Mouse (Mus musculus) intestine, embryonic 14.5 days (tissue): ENCODE measurements at regions not wholly inside any gene's neighbourhood (a gene's known extent, or its start where the extent isn't known, plus 50 kb on each side); places are given as distances from the start of the nearest gene placed in this dataset.
"Not testable (repeated sequence)": the region's sequence is repeated elsewhere in the genome, so short reads cannot be mapped to it uniquely, and the experiment has no call there.

ENCODE experiments used
- ATAC-seq: fragments of 200-750 bp; cut with Nextera tagmentation; replicated peaks from 2 replicates; pipeline ENCODE4 v1.8.0; 2017; ENCODE audit warnings: low read depth, moderate number of reproducible peaks, moderate TSS enrichment, moderate library complexity; ENCODE audit not compliant: low FRiP score, low TSS enrichment
- DNase-seq: peaks from one replicate; pipeline ENCODE4 v3.0.0-alpha.2; 2018; ENCODE audit warnings: low spot score
- H3K27ac ChIP-seq: fragments of 300-500 bp; sonication (generic); 2 replicates; pipeline ENCODE4 v1.5.1; 2014; ENCODE audit warnings: low read depth, mild to moderate bottlenecking, control low read depth
- H3K27me3 ChIP-seq: fragments of 300-500 bp; sonication (generic); replicated peaks from 2 replicates; pipeline ENCODE4 v1.6.1; 2014; ENCODE audit warnings: low read length, control low read depth; ENCODE audit not compliant: control insufficient read depth, insufficient read depth
- H3K36me3 ChIP-seq: fragments of 300-500 bp; sonication (generic); 2 replicates; pipeline ENCODE4 v1.6.1; 2014; ENCODE audit warnings: low read length, control low read depth; ENCODE audit not compliant: control insufficient read depth, insufficient read depth
- H3K4me1 ChIP-seq: fragments of 300-500 bp; sonication (generic); replicated peaks from 2 replicates; pipeline ENCODE4 v1.6.1; 2014; ENCODE audit warnings: low read length, control low read depth, mixed read lengths; ENCODE audit not compliant: control insufficient read depth, insufficient read depth
- H3K4me2 ChIP-seq: fragments of 300-500 bp; sonication (generic); 2 replicates; pipeline ENCODE4 v1.6.1; 2014; ENCODE audit warnings: low read length
- H3K4me3 ChIP-seq: fragments of 300-500 bp; sonication (generic); 2 replicates; pipeline ENCODE4 v1.5.1; 2014; ENCODE audit warnings: low read depth, low read length, control low read depth, mixed read lengths
- H3K9ac ChIP-seq: fragments of 300-500 bp; sonication (generic); 2 replicates; pipeline ENCODE4 v1.6.1; 2014; ENCODE audit warnings: mild to moderate bottlenecking, low read length
- H3K9me3 ChIP-seq: fragments of 300-500 bp; sonication (generic); 2 replicates; pipeline ENCODE4 v1.6.1; 2016; ENCODE audit warnings: low read length, control low read depth; ENCODE audit not compliant: control insufficient read depth
- WGBS: fragments of 180-500 bp; shearing (Covaris S2); extraction: QIAGEN DNeasy Blood & Tissue Kit; methylation state at CpG from one replicate; pipeline ENCODE4 v1.1.7; 2014; 5-methylcytosine and 5-hydroxymethylcytosine counted together

- Histone ChIP-seq H3K4me3 (no peak overlapping the region), H3K4me1 (peaks cover 11% of the 10 kb centered on the region; the same call in 1 of the 2 replicates), H3K27me3 (no peaks in the 10 kb centered on the region), H3K27ac (no peak overlapping the region), H3K36me3 (no peaks in the 10 kb centered on the region), H3K9me3 (0 out of 2 replicates have a peak, but pooled peaks cover 2% of the 10 kb centered on the region), H3K9ac (no peak overlapping the region), H3K4me2 (no peak overlapping the region)
- WGBS, result 66% methylated on average over 3 of the region's 3 CpGs
- DNase-seq (no peak), ATAC-seq (no peak)
Observed at GRCm38 (mm10) chr14:45810630-45811029, 152.7 kb upstream of the Ddhd1 start.

- H3K4me3 ChIP-seq, result no peak overlapping the region
- WGBS, result 89% methylated on average over 2 of the region's 2 CpGs
- no peak for ATAC-seq
Observed at GRCm38 (mm10) chr14:45815598-45815997, 157.7 kb upstream of the Ddhd1 start.

GRCm38 (mm10) chr14:45816611-45817010, 158.7 kb upstream of the Ddhd1 start:
- H3K4me3 ChIP-seq, DNase-seq, H3K36me3 ChIP-seq, H3K4me2 ChIP-seq, H3K4me1 ChIP-seq, H3K9ac ChIP-seq, H3K27ac ChIP-seq, H3K27me3 ChIP-seq, ATAC-seq, H3K9me3 ChIP-seq: not testable (repeated sequence)
- WGBS, result 92% methylated on average over 17 of the region's 17 CpGs

More at GRCm38 (mm10) chr14:45815598-45815997, 157.7 kb upstream of the Ddhd1 start:
- no peak overlapping the region for H3K27ac ChIP-seq
- H3K9ac ChIP-seq, result no peak overlapping the region
- H3K36me3 ChIP-seq, result no peaks in the 10 kb centered on the region
- H3K27me3 ChIP-seq, result no peaks in the 10 kb centered on the region
- H3K9me3 ChIP-seq, result 0 out of 2 replicates have a peak, but pooled peaks cover 7% of the 10 kb centered on the region
- no peak overlapping the region for H3K4me2 ChIP-seq
- no peak for DNase-seq
- no peaks in the 10 kb centered on the region for H3K4me1 ChIP-seq

GRCm38 (mm10) chr14:45817756-45818155, 159.8 kb upstream of the Ddhd1 start:
- WGBS, result 83% methylated on average over 3 of the region's 3 CpGs
- H3K27me3 ChIP-seq, result no peaks in the 10 kb centered on the region
- H3K4me2 ChIP-seq, result no peak overlapping the region

GRCm38 (mm10) chr14:45824601-45825000, 166.7 kb upstream of the Ddhd1 start:
- WGBS, result 73% methylated on average over 2 of the region's 2 CpGs
- H3K4me2 ChIP-seq, result no peak overlapping the region
- no peak overlapping the region for H3K9ac ChIP-seq
- ATAC-seq (no peak), DNase-seq (no peak)
- no peaks in the 10 kb centered on the region for H3K27me3 ChIP-seq
- no peaks in the 10 kb centered on the region for H3K36me3 ChIP-seq
- H3K27ac ChIP-seq, result no peak overlapping the region
- no peak overlapping the region for H3K4me3 ChIP-seq
- no peaks in the 10 kb centered on the region for H3K4me1 ChIP-seq
- no peaks in the 10 kb centered on the region for H3K9me3 ChIP-seq

More at GRCm38 (mm10) chr14:45817756-45818155, 159.8 kb upstream of the Ddhd1 start:
- Histone ChIP-seq H3K9ac (no peak overlapping the region), H3K4me1 (no peaks in the 10 kb centered on the region), H3K27ac (no peak overlapping the region), H3K9me3 (0 out of 2 replicates have a peak, but pooled peaks cover 5% of the 10 kb centered on the region), H3K4me3 (no peak overlapping the region), H3K36me3 (no peaks in the 10 kb centered on the region)
- ATAC-seq (no peak), DNase-seq (no peak)

GRCm38 (mm10) chr14:45826023-45826422, 168.1 kb upstream of the Ddhd1 start:
- no peaks in the 10 kb centered on the region for H3K4me1 ChIP-seq
- WGBS, result 67% methylated on average over 3 of the region's 3 CpGs
- H3K27me3 ChIP-seq, result no peaks in the 10 kb centered on the region
- H3K4me3 ChIP-seq, result no peak overlapping the region
- no peak overlapping the region for H3K9ac ChIP-seq
- no peak overlapping the region for H3K4me2 ChIP-seq
- DNase-seq (no peak), ATAC-seq (no peak)
- H3K9me3 ChIP-seq, result no peaks in the 10 kb centered on the region
- no peaks in the 10 kb centered on the region for H3K36me3 ChIP-seq
- H3K27ac ChIP-seq, result no peak overlapping the region

- H3K4me1 ChIP-seq, result no peaks in the 10 kb centered on the region
- H3K36me3 ChIP-seq, result no peaks in the 10 kb centered on the region
- no peak for ATAC-seq
- H3K9ac ChIP-seq, result no peak overlapping the region
- no peak for DNase-seq
- WGBS, result 61% methylated on average over 1 of the region's 1 CpGs
- H3K4me2 ChIP-seq, result no peak overlapping the region
- no peak overlapping the region for H3K27ac ChIP-seq
- no peaks in the 10 kb centered on the region for H3K9me3 ChIP-seq
- H3K4me3 ChIP-seq, result no peak overlapping the region
- H3K27me3 ChIP-seq, result no peaks in the 10 kb centered on the region
Observed at GRCm38 (mm10) chr14:45827096-45827495, 169.2 kb upstream of the Ddhd1 start.

- H3K27me3 ChIP-seq, result no peaks in the 10 kb centered on the region
- no peak overlapping the region for H3K4me3 ChIP-seq
- H3K4me1 ChIP-seq, result no peaks in the 10 kb centered on the region
- no peak for DNase-seq
- 91% methylated on average over 5 of the region's 5 CpGs for WGBS
- no peaks in the 10 kb centered on the region for H3K36me3 ChIP-seq
- H3K9me3 ChIP-seq, result no peaks in the 10 kb centered on the region
- H3K4me2 ChIP-seq, result no peak overlapping the region
- ATAC-seq, result no peak
- no peak overlapping the region for H3K27ac ChIP-seq
- no peak overlapping the region for H3K9ac ChIP-seq
Observed at GRCm38 (mm10) chr14:45830457-45830856, 172.5 kb upstream of the Ddhd1 start.

GRCm38 (mm10) chr14:45837039-45837438, 179.1 kb upstream of the Ddhd1 start:
- H3K9me3 ChIP-seq, result no peaks in the 10 kb centered on the region
- DNase-seq (no peak), ATAC-seq (no peak)
- H3K4me2 ChIP-seq, result no peak overlapping the region
- H3K27me3 ChIP-seq, result no peaks in the 10 kb centered on the region
- 80% methylated on average over 11 of the region's 11 CpGs for WGBS
- no peaks in the 10 kb centered on the region for H3K4me1 ChIP-seq
- H3K9ac ChIP-seq, result no peak overlapping the region
- H3K27ac ChIP-seq, result no peak overlapping the region
- no peaks in the 10 kb centered on the region for H3K36me3 ChIP-seq
- no peak overlapping the region for H3K4me3 ChIP-seq
